Mouse (Mus musculus) hindbrain, embryonic 15.5 days (tissue): ENCODE measurements around the gene Frzb. TPM values are rescaled to one million over a fixed set of nuclear protein-coding genes. Genes with fewer than 3 reads are reported as not detected.
A peak's percentile ranks its signal among the peaks of the same experiment; 100 is the strongest.
"Not testable (repeated sequence)": the region's sequence is repeated elsewhere in the genome, so short reads cannot be mapped to it uniquely, and the experiment has no call there.

ENCODE experiments used
- ATAC-seq: fragments of 200-750 bp; cut with Nextera tagmentation; 2 replicates; pipeline ENCODE4 v1.8.0; 2017; ENCODE audit warnings: low read depth, moderate number of reproducible peaks, moderate TSS enrichment; ENCODE audit not compliant: low FRiP score
- H3K27ac ChIP-seq: fragments of 300-500 bp; sonication (generic); replicated peaks from 2 replicates; pipeline ENCODE4 v1.5.1; 2015; ENCODE audit warnings: mild to moderate bottlenecking, inconsistent platforms
- H3K27me3 ChIP-seq: fragments of 300-500 bp; sonication (generic); 2 replicates; pipeline ENCODE4 v1.6.1; 2015; ENCODE audit warnings: control low read depth, inconsistent platforms
- H3K36me3 ChIP-seq: fragments of 300-500 bp; sonication (generic); 2 replicates; pipeline ENCODE4 v1.6.1; 2015; ENCODE audit warnings: control low read depth, inconsistent platforms
- H3K4me1 ChIP-seq: fragments of 300-500 bp; sonication (generic); replicated peaks from 2 replicates; pipeline ENCODE4 v1.6.1; 2015; ENCODE audit warnings: control low read depth, inconsistent platforms
- H3K4me2 ChIP-seq: fragments of 300-500 bp; sonication (generic); 2 replicates; pipeline ENCODE4 v1.6.1; 2015; ENCODE audit warnings: moderate library complexity, mild to moderate bottlenecking, inconsistent platforms
- H3K4me3 ChIP-seq: fragments of 300-500 bp; sonication (generic); 2 replicates; pipeline ENCODE4 v1.5.1; 2015; ENCODE audit warnings: mild to moderate bottlenecking, inconsistent platforms
- H3K9ac ChIP-seq: fragments of 300-500 bp; sonication (generic); 2 replicates; pipeline ENCODE4 v1.6.1; 2015; ENCODE audit warnings: inconsistent platforms
- H3K9me3 ChIP-seq: fragments of 300-500 bp; sonication (generic); 2 replicates; pipeline ENCODE4 v1.6.1; 2016; ENCODE audit warnings: control low read depth, inconsistent platforms
- WGBS: fragments of 180-500 bp; shearing (Covaris S2); methylation state at CpG from one replicate; pipeline ENCODE4 v1.1.7; 2015; 5-methylcytosine and 5-hydroxymethylcytosine counted together
- polyA plus RNA-seq: library from polyadenylated mRNA; unstranded; fragments of >200 nt; fragmentation: Nextera tagmentation; extraction: Ambion mirVana; gene quantifications from 2 replicates; pipeline ENCODE4 v1.2.1, GENCODE M21; 2015

Frzb gene
- polyA plus RNA-seq, result 12.8 and 18.5 TPM in 2 replicates

GRCm38 (mm10) chr2:80447291-80447791 lies at the start of gene Frzb:
TSS of gene Frzb (minus strand) at chr2:80447625.
- peak; percentile 82 for ATAC-seq
- 0% methylated on average over 33 of the region's 33 CpGs for WGBS
- H3K27ac ChIP-seq, result peak within 1 kb of the TSS; percentile 64
- peaks cover 27% of the 10 kb centered on the region for H3K4me1 ChIP-seq
- peak within 1 kb of the TSS; percentile 61 for H3K4me3 ChIP-seq
- no peaks in the 10 kb centered on the region for H3K36me3 ChIP-seq
- peak within 1 kb of the TSS; percentile 44 for H3K9ac ChIP-seq
- peak within 1 kb of the TSS; percentile 92 for H3K4me2 ChIP-seq
- H3K9me3 ChIP-seq, result 0 out of 2 replicates have a peak, but pooled peaks cover 3% of the 10 kb centered on the region
- H3K27me3 ChIP-seq, result peaks cover 10% of the 10 kb centered on the region; the same call in 1 of the 2 replicates

GRCm38 (mm10) chr2:80495304-80495703 lies 47.9 kb upstream of the Frzb start:
- WGBS, result 51% methylated on average over 7 of the region's 7 CpGs
- not testable (repeated sequence) for H3K27me3 ChIP-seq, ATAC-seq

GRCm38 (mm10) chr2:80486851-80487250 lies 39.4 kb upstream of the Frzb start:
- Histone ChIP-seq H3K9ac (no peak overlapping the region), H3K9me3 (no peaks in the 10 kb centered on the region), H3K4me1 (no peaks in the 10 kb centered on the region), H3K4me2 (no peak overlapping the region), H3K36me3 (no peaks in the 10 kb centered on the region), H3K27ac (no peak overlapping the region), H3K27me3 (no peaks in the 10 kb centered on the region), H3K4me3 (no peak overlapping the region)
- ATAC-seq, result no peak
- WGBS, result 76% methylated on average over 5 of the region's 5 CpGs

More at GRCm38 (mm10) chr2:80495304-80495703, 47.9 kb upstream of the Frzb start:
- H3K27ac ChIP-seq, H3K9ac ChIP-seq, H3K4me2 ChIP-seq, H3K4me1 ChIP-seq, H3K4me3 ChIP-seq, H3K9me3 ChIP-seq, H3K36me3 ChIP-seq: not testable (repeated sequence)

DNA sequence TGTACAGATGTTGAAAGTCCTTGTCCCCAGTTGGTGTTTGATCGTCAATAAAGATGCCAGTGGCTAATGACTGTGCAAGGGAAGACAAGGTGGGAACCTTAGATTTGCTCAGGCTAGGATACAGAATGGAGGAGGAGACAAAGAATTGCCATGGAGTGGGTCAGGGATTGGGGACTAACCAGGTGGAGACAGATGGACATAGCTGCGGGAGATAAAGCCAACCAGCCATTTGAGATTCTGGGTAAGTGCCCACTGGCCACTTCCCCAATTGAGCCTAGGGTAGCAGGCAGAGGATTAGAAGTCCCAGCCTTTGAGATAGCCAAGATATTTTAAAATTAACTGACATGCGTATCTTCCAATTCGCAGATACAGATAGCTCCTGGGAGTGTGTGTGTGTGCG lies 37.5 kb upstream of the Frzb start:
- Histone ChIP-seq H3K9me3 (no peaks in the 10 kb centered on the region), H3K27me3 (no peaks in the 10 kb centered on the region), H3K4me2 (no peak overlapping the region), H3K27ac (no peak overlapping the region), H3K36me3 (no peaks in the 10 kb centered on the region), H3K9ac (no peak overlapping the region), H3K4me3 (no peak overlapping the region), H3K4me1 (no peaks in the 10 kb centered on the region)
- 95% methylated on average over 5 of the region's 5 CpGs for WGBS
- ATAC-seq, result no peak

- no peak overlapping the region for H3K9ac ChIP-seq
- no peak for ATAC-seq
- H3K4me3 ChIP-seq, result no peak overlapping the region
- no peaks in the 10 kb centered on the region for H3K36me3 ChIP-seq
- no peak overlapping the region for H3K27ac ChIP-seq
- H3K4me1 ChIP-seq, result no peaks in the 10 kb centered on the region
- 67% methylated on average over 1 of the region's 1 CpGs for WGBS
- no peaks in the 10 kb centered on the region for H3K9me3 ChIP-seq
- H3K4me2 ChIP-seq, result no peak overlapping the region
- H3K27me3 ChIP-seq, result no peaks in the 10 kb centered on the region
Measured at GRCm38 (mm10) chr2:80475831-80476230, 28.4 kb upstream of the Frzb start.

GRCm38 (mm10) chr2:80474247-80474796 lies 26.9 kb upstream of the Frzb start:
- Histone ChIP-seq H3K27me3 (no peaks in the 10 kb centered on the region), H3K27ac (no peak overlapping the region), H3K9ac (no peak overlapping the region), H3K4me3 (no peak overlapping the region), H3K36me3 (no peaks in the 10 kb centered on the region), H3K4me1 (no peaks in the 10 kb centered on the region), H3K9me3 (no peaks in the 10 kb centered on the region), H3K4me2 (no peak overlapping the region)
- 86% methylated on average over 5 of the region's 5 CpGs for WGBS
- ATAC-seq, result no peak

DNA sequence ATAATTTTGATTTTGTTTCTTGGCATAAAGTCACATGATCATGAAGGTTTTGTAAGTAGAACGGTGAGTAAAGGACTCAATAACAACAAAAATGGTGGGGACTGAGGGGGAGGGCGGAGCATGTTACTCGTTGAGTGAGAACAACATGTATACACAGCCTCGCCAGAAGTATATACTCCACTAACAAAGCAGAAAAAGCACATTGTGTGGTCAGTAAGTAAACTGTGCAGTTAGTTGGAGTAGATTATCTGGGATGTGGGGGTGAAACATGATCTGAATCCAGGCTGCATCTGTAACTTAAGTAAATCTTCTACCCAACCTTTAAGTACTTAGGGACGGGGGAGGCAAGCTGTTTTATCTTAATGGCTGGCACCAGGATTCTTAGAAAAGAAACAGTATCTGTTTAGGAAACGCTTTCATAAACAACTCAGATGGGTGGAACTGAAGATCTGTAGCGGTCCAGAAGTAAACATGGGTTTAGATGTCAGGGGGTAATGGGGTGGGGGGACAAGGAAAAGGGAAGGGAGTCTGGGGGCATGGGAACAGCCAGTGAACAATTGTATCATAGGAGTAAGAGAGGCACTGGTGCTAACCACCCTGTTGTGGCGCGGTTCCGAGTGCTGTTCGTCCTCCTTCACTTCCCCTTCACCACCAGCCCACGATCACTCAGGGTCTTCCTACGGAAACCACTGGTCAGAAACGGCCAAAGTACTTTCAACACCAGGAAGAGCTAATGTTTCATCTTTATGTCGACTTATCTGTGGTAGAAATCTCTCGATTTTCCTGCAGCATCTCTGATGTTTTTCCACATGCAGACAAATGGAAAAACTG lies 18.8 kb upstream of the Frzb start:
- no peak overlapping the region for H3K4me3 ChIP-seq
- no peaks in the 10 kb centered on the region for H3K4me1 ChIP-seq
- H3K27ac ChIP-seq, result no peak overlapping the region
- H3K36me3 ChIP-seq, result no peaks in the 10 kb centered on the region
- H3K27me3 ChIP-seq, result no peaks in the 10 kb centered on the region
- 91% methylated on average over 16 of the region's 16 CpGs for WGBS
- no peak for ATAC-seq
- H3K9ac ChIP-seq, result no peak overlapping the region
- H3K9me3 ChIP-seq, result no peaks in the 10 kb centered on the region
- no peak overlapping the region for H3K4me2 ChIP-seq

- ATAC-seq, result no peak
- H3K36me3 ChIP-seq, result no peaks in the 10 kb centered on the region
- H3K9ac ChIP-seq, result no peak overlapping the region
- no peaks in the 10 kb centered on the region for H3K9me3 ChIP-seq
- no peak overlapping the region for H3K4me3 ChIP-seq
- WGBS, result 68% methylated on average over 8 of the region's 8 CpGs
- H3K27me3 ChIP-seq, result no peaks in the 10 kb centered on the region
- H3K4me2 ChIP-seq, result no peak overlapping the region
- no peaks in the 10 kb centered on the region for H3K4me1 ChIP-seq
- H3K27ac ChIP-seq, result no peak overlapping the region
Measured at GRCm38 (mm10) chr2:80461827-80462226, 14.4 kb upstream of the Frzb start.

DNA sequence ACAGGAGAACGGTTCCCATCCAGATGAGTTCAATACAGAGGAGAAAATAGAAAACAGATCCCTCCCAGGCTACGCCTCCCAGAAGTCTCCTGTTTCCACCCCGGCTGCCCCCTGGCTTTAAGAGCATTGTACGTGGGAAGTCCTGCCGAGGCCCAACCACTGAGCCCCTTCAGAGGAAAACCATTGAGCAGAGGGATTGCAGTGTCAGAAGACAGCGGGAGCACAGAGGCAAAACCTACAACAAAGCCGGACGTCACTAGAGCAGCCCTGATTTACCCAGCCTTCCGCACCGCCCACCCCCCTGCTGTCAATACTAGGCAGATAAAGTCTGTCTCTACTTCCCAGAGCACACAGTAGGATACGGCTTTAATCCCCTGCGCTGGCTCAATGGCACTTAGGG lies 806 bp upstream of the Frzb start:
- ATAC-seq, result peak; percentile 52; the same call in 1 of the 2 replicates
- Histone ChIP-seq H3K4me1 (peaks cover 27% of the 10 kb centered on the region), H3K4me2 (peak overlapping the region; percentile 92), H3K27ac (no peak overlapping the region; the same call in 1 of the 2 replicates), H3K27me3 (peaks cover 10% of the 10 kb centered on the region; the same call in 1 of the 2 replicates), H3K4me3 (peak overlapping the region; percentile 61), H3K9ac (peak overlapping the region; percentile 44), H3K36me3 (no peaks in the 10 kb centered on the region), H3K9me3 (0 out of 2 replicates have a peak, but pooled peaks cover 3% of the 10 kb centered on the region)
- 1% methylated on average over 12 of the region's 12 CpGs for WGBS

GRCm38 (mm10) chr2:80446308-80447151 lies 895 bp downstream of the Frzb start:
- no peak overlapping the region for H3K27ac ChIP-seq
- under 1% methylated on average over 54 of the region's 54 CpGs for WGBS
- H3K4me3 ChIP-seq, result peak overlapping the region; percentile 61
- 0 out of 2 replicates have a peak, but pooled peaks cover 3% of the 10 kb centered on the region for H3K9me3 ChIP-seq
- no peaks in the 10 kb centered on the region for H3K36me3 ChIP-seq
- H3K9ac ChIP-seq, result peak overlapping the region; percentile 44
- peak; percentile 62 for ATAC-seq
- peaks cover 27% of the 10 kb centered on the region for H3K4me1 ChIP-seq
- peak overlapping the region; percentile 92 for H3K4me2 ChIP-seq
- peaks cover 10% of the 10 kb centered on the region; the same call in 1 of the 2 replicates for H3K27me3 ChIP-seq

DNA sequence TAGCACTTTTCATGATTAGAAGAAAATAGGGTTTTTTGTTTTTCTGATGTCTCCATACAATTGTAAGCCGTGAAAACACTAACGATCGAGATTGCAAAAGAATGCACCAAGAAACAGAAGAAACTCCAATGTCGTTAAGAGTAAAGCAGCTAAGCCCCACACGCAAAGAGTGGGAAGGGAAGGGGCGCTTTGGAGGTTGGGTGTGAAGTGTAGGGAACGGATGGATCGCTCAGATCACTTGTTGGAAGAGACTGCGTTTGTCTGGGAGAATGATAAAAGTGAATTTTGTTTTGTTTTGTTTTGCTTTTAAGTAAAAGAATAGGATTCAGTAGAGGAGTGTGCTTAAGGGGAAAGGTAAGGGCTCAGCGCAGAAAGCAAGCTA lies 1.5 kb downstream of the Frzb start:
- no peak overlapping the region for H3K27ac ChIP-seq
- WGBS, result 7% methylated on average over 10 of the region's 10 CpGs
- H3K4me1 ChIP-seq, result peaks cover 27% of the 10 kb centered on the region
- ATAC-seq, result no peak
- H3K9ac ChIP-seq, result peak overlapping the region; percentile 44; the same call in 1 of the 2 replicates
- peaks cover 10% of the 10 kb centered on the region; the same call in 1 of the 2 replicates for H3K27me3 ChIP-seq
- peak overlapping the region; percentile 92 for H3K4me2 ChIP-seq
- no peaks in the 10 kb centered on the region for H3K36me3 ChIP-seq
- H3K9me3 ChIP-seq, result 0 out of 2 replicates have a peak, but pooled peaks cover 3% of the 10 kb centered on the region
- H3K4me3 ChIP-seq, result peak overlapping the region; percentile 61
